Mouse (Mus musculus): ENCODE measurements at regions not wholly inside any gene's neighbourhood (a gene's known extent, or its start where the extent isn't known, plus 50 kb on each side); places are given as distances from the start of the nearest gene placed in this dataset.

DNA sequence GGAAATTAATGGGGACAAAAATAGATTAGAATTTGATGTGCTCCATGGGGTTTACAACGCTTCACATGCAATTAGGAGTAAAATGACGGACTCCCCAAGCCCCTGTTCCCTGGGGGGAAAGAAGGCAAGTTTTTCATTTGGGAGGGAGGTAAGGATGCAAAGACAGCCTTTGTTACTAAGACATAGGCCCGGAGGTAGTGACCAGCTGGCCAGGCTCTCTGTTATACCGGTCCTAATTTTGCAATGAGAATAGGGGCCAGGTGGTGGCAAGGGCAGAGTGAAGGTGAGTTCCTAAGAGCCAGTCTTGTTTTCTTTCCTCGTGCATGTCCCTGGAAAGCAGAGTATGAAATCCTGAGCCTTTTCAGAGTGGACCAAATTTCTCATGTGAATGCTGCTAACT, 280.9 kb downstream of the Lmx1a start:
- TF ChIP-seq EP300 (IDR thresholded peaks at IDR 0.05; ENCODE audit: insufficient read depth, low read depth, low read length) (no peak), POLR2A (IDR thresholded peaks at IDR 0.05; ENCODE audit: insufficient read depth, low read depth, low read length) (no peak)
